In the genomic region with DNA sequence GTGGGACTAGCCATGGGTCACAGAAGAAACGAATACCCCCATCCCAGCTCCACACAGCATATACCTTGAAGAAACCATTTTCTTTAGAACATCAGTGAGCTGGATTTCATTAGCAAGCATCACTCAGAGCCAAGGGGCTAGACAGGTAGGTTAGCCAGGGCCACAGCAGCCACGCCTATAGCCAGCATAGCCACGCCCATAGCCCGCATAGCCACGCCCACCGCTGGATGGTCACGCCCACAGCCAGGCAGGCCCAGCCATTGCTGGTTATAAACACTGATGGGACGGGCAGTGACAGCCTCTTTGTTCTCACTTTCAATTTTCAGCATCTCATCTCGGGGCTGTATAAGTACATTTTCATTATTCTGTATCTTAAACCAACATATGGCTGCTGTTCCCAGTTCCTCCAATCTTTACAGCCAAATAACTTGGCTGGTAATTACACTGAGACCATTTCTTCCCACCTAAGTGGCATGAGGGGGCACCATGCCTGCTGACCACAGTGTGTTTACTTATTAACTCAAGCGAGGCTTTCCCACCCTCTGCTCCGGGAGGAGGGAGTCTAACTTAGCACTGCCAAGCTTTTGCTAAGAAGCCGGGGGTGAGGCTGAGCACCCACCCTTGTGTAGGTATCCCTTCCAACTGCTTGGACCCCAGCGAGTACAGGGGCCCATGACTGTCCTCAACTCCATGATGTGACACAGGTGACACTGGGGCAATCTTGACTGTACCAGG, we compare ENCODE assay signal across 12 mouse cellular contexts. TPM values are rescaled to one million over a fixed set of nuclear protein-coding genes. Genes with fewer than 3 reads are reported as not detected.
DNase-seq lines count a peak whose midpoint lies in the region; ATAC-seq lines count a peak whose summit lies in the region.
"Had no signal": no experiment of that assay in that cellular context is flagged by ENCODE, and none has a peak within 500 bp of the region (broad histone marks: within the 10 kb centered on the region; RNA-seq: fewer than 3 reads in every experiment).

No protein-coding gene starts in this region.

- no peak overlapping the region for H3K4me3 ChIP-seq in intestine, embryonic 14.5 days (ENCODE audit: low read depth, low read length)
- H3K4me3 ChIP-seq in liver, embryonic 13.5 days (replicated peaks), result no peak overlapping the region
- H3K4me3 ChIP-seq: heart, embryonic 10.5 days; layer of hippocampus, adult 2 months; megakaryocyte, embryonic 14.5 days had no signal

- DNase-seq in thymus, postnatal 4 days, result peak; percentile 59
- DNase-seq in thymus, postnatal 10 days (ENCODE audit: low spot score in 2 of 2), result no peak
- peak; percentile 79 for DNase-seq in intestine, embryonic 14.5 days (ENCODE audit: low spot score)
- DNase-seq in liver, embryonic 13.5 days, result peak; percentile 44
- DNase-seq in MN1 (ENCODE audit: low spot score), result no peak
- no peak for DNase-seq in frontal cortex, adult 2 months (ENCODE audit: extremely low spot score in 1 of 2, low spot score in 1 of 2)
- DNase-seq: thymus, adult 2 months had no signal

- H3K9ac ChIP-seq in intestine, embryonic 14.5 days (ENCODE audit: low read length), result no peak overlapping the region
- H3K9ac ChIP-seq in liver, embryonic 13.5 days, result no peak overlapping the region

- H3K4me1 ChIP-seq in intestine, embryonic 14.5 days (replicated peaks; ENCODE audit: control insufficient read depth, insufficient read depth, low read length), result peaks cover 2% of the 10 kb centered on the region; the same call in 1 of the 2 replicates
- no peaks in the 10 kb centered on the region for H3K4me1 ChIP-seq in liver, embryonic 13.5 days (replicated peaks)

- H3K4me2 ChIP-seq in intestine, embryonic 14.5 days (ENCODE audit: low read length), result no peak overlapping the region
- H3K4me2 ChIP-seq in liver, embryonic 13.5 days, result no peak overlapping the region

- no peaks in the 10 kb centered on the region for H3K9me3 ChIP-seq in intestine, embryonic 14.5 days (ENCODE audit: control insufficient read depth, low read length)
- H3K9me3 ChIP-seq in liver, embryonic 13.5 days (replicated peaks), result no peaks in the 10 kb centered on the region
- H3K9me3 ChIP-seq: heart, embryonic 10.5 days; megakaryocyte, embryonic 14.5 days had no signal

- H3K36me3 ChIP-seq in intestine, embryonic 14.5 days (ENCODE audit: control insufficient read depth, insufficient read depth, low read length), result no peaks in the 10 kb centered on the region
- no peaks in the 10 kb centered on the region for H3K36me3 ChIP-seq in liver, embryonic 13.5 days
- H3K36me3 ChIP-seq: heart, embryonic 10.5 days had no signal

- ATAC-seq in intestine, embryonic 14.5 days (replicated peaks; ENCODE audit: low FRiP score, low TSS enrichment, low read depth), result peak; percentile 60; the same call in 1 of the 2 replicates
- peak; percentile 70; the same call in 1 of the 2 replicates for ATAC-seq in liver, embryonic 13.5 days (ENCODE audit: low read depth)
- no peak for ATAC-seq in inflammation-experienced regulatory T-cells, adult 6 months
- ATAC-seq: Patski had no signal

- 37% methylated on average over 13 of the region's 13 CpGs for WGBS in intestine, embryonic 14.5 days
- WGBS in liver, embryonic 13.5 days (ENCODE audit: insufficient replicate concordance), result 30% methylated on average over 13 of the region's 13 CpGs

- no peaks in the 10 kb centered on the region for H3K27me3 ChIP-seq in intestine, embryonic 14.5 days (replicated peaks; ENCODE audit: control insufficient read depth, insufficient read depth, low read length)
- H3K27me3 ChIP-seq in liver, embryonic 13.5 days, result no peaks in the 10 kb centered on the region; the same call in 1 of the 2 replicates
- H3K27me3 ChIP-seq: Patski had no signal

- no peak overlapping the region for H3K27ac ChIP-seq in intestine, embryonic 14.5 days (ENCODE audit: low read depth)
- H3K27ac ChIP-seq in liver, embryonic 13.5 days, result no peak overlapping the region
- H3K27ac ChIP-seq: heart, embryonic 10.5 days; layer of hippocampus, adult 2 months had no signal

RNA-seq across cellular contexts. Expression of a gene that starts 37.4 kb away (rescaled TPM):
- 1.3 and 2.2 TPM in 2 replicates for polyA plus RNA-seq in intestine, embryonic 14.5 days (2014; fragmentation: Nextera tagmentation; extraction: Ambion mirVana)
- polyA plus RNA-seq in liver, embryonic 13.5 days (2015; fragmentation: Nextera tagmentation; extraction: Ambion mirVana), result 0.06 and 0.20 TPM in 2 replicates
- polyA plus RNA-seq in frontal cortex, adult 2 months (2012; rRNA removed), result 1.9 and 2.6 TPM in 2 replicates
- polyA plus RNA-seq in inflammation-experienced regulatory T-cells, adult 6 months (2017; shearing (Covaris generic)), result 1 to 10 TPM; 4.4 to 5.0 (median 4.7) TPM

Comparison
In these comparisons a context has a peak if more than half of its experiments do, and no peak if none do; other contexts are left out.
1. DNase-seq: peak in thymus, postnatal 4 days (single experiment), intestine, embryonic 14.5 days (single experiment) and liver, embryonic 13.5 days (single experiment); none in thymus, postnatal 10 days (0 of 2), MN1 (single experiment) and frontal cortex, adult 2 months (0 of 2).